Mouse (Mus musculus): ENCODE data around the gene Ttc7.

The Ttc7 gene

GRCm38 (mm10) chr17:87369270-87369759 is 86.6 kb downstream of the Ttc7 start:
- DNase-seq: no peak

- no peak for DNase-seq
These were observed 89.5 kb downstream of the Ttc7 start for GRCm38 (mm10) chr17:87372189-87372588.

- no peak for DNase-seq
These were observed 90.6 kb downstream of the Ttc7 start for GRCm38 (mm10) chr17:87373327-87373726.

GRCm38 (mm10) chr17:87375941-87376511 is 93.3 kb downstream of the Ttc7 start:
- DNase-seq: no peak

- no peak for DNase-seq
These were observed 94.3 kb downstream of the Ttc7 start for GRCm38 (mm10) chr17:87376831-87377471.

GRCm38 (mm10) chr17:87377536-87377935 is 94.8 kb downstream of the Ttc7 start:
- no peak for DNase-seq

- peak; percentile 43 for DNase-seq
These were observed 95.9 kb downstream of the Ttc7 start for GRCm38 (mm10) chr17:87378354-87379159.

GRCm38 (mm10) chr17:87379160-87379624 is 96.5 kb downstream of the Ttc7 start:
- no peak for DNase-seq

GRCm38 (mm10) chr17:87379821-87380220 is 97.1 kb downstream of the Ttc7 start:
- no peak for DNase-seq

- DNase-seq: no peak
These were observed 98.0 kb downstream of the Ttc7 start for GRCm38 (mm10) chr17:87380681-87381080.

GRCm38 (mm10) chr17:87385835-87386234 is 103.1 kb downstream of the Ttc7 start:
- DNase-seq: no peak

- DNase-seq: peak; percentile 49
These were observed 104.4 kb downstream of the Ttc7 start for GRCm38 (mm10) chr17:87387068-87387467.

GRCm38 (mm10) chr17:87391242-87391641 is 108.6 kb downstream of the Ttc7 start:
- peak; percentile 37 for DNase-seq

- DNase-seq: no peak
These were observed 114.4 kb downstream of the Ttc7 start for GRCm38 (mm10) chr17:87397088-87397487.

GRCm38 (mm10) chr17:87402444-87402843 is 119.8 kb downstream of the Ttc7 start:
- no peak for DNase-seq

GRCm38 (mm10) chr17:87403462-87403861 is 120.8 kb downstream of the Ttc7 start:
- no peak for DNase-seq

- DNase-seq: no peak
These were observed 122.9 kb downstream of the Ttc7 start for GRCm38 (mm10) chr17:87405576-87405975.

GRCm38 (mm10) chr17:87406646-87407045 is 124.0 kb downstream of the Ttc7 start:
- no peak for DNase-seq

GRCm38 (mm10) chr17:87418082-87418481 is 135.4 kb downstream of the Ttc7 start:
- no peak for DNase-seq

- no peak for DNase-seq
These were observed 144.8 kb downstream of the Ttc7 start, which contains the start of gene Stpg4 for GRCm38 (mm10) chr17:87427511-87427910. Gene Stpg4, minus strand, starts transcription at chr17:87427741.

- no peak for DNase-seq
These were observed 146.7 kb downstream of the Ttc7 start for GRCm38 (mm10) chr17:87429431-87429830.

All from right cerebral cortex, postnatal 4 days (tissue).